Mouse (Mus musculus): ENCODE measurements around the gene Abcc10.

GRCm38 (mm10) chr17:46265918-46266618 is 62.1 kb downstream of the Abcc10 start:
- TF ChIP-seq CTCF (conservative IDR thresholded peaks at IDR 0.05; ENCODE audit: low read length): peak; percentile 79
- TF ChIP-seq POU5F1 (IDR thresholded peaks at IDR 0.05; ENCODE audit: borderline replicate concordance, low read length): no peak
